Mouse (Mus musculus) heart, embryonic 14.5 days (tissue): ENCODE results near the gene Npas1. TPM values are rescaled to one million over a fixed set of nuclear protein-coding genes. Genes with fewer than 3 reads are reported as not detected.
A peak's percentile ranks its signal among the peaks of the same experiment; 100 is the strongest.

Experiments
- ATAC-seq: fragments of 200-750 bp; cut with Nextera tagmentation; 2 replicates; pipeline ENCODE4 v1.8.0; 2017; ENCODE audit warnings: low read depth, moderate TSS enrichment; ENCODE audit not compliant: insufficient number of reproducible peaks, insufficient read depth, low FRiP score
- H3K27ac ChIP-seq, 2 experiments: fragments of 200-500 bp in 1 of 2; fragments of 300-500 bp in 1 of 2; sonication (generic) in 1 of 2; replicated peaks in 1 of 2; 2 replicates each; pipeline ENCODE4 v1.5.1; 2012 to 2014; ENCODE audit warnings: low read depth in 2 of 2, low read length in 2 of 2, control low read depth in 1 of 2, mild to moderate bottlenecking in 1 of 2, mixed read lengths in 1 of 2; ENCODE audit not compliant: control insufficient read depth in 1 of 2, insufficient read depth in 1 of 2
- H3K27me3 ChIP-seq: fragments of 300-500 bp; sonication (generic); 2 replicates; pipeline ENCODE4 v1.6.1; 2014; ENCODE audit warnings: mild to moderate bottlenecking, low read length, control low read depth; ENCODE audit not compliant: control insufficient read depth, insufficient read depth
- H3K36me3 ChIP-seq: fragments of 300-500 bp; sonication (generic); 2 replicates; pipeline ENCODE4 v1.6.1; 2014; ENCODE audit warnings: mild to moderate bottlenecking, control low read depth, low read length, mixed read lengths; ENCODE audit not compliant: control insufficient read depth, insufficient read depth
- H3K4me1 ChIP-seq, 2 experiments: fragments of 200-500 bp in 1 of 2; fragments of 300-500 bp in 1 of 2; sonication (generic) in 1 of 2; 2 replicates each; pipeline ENCODE4 v1.6.1; 2012 to 2014; ENCODE audit warnings: low read length in 2 of 2, control low read depth in 1 of 2, mixed read lengths in 1 of 2; ENCODE audit not compliant: control insufficient read depth in 2 of 2, insufficient read depth in 2 of 2
- H3K4me2 ChIP-seq: fragments of 300-500 bp; sonication (generic); 2 replicates; pipeline ENCODE4 v1.6.1; 2014; ENCODE audit warnings: mild to moderate bottlenecking, low read length
- H3K4me3 ChIP-seq, 2 experiments: fragments of 200-500 bp in 1 of 2; fragments of 300-500 bp in 1 of 2; sonication (generic) in 1 of 2; 2 replicates each; pipeline ENCODE4 v1.5.1; 2012 to 2014; ENCODE audit warnings: low read length in 2 of 2, mild to moderate bottlenecking in 2 of 2, control low read depth in 1 of 2, low read depth in 1 of 2, moderate library complexity in 1 of 2; ENCODE audit not compliant: control insufficient read depth in 1 of 2, insufficient read depth in 1 of 2
- H3K9ac ChIP-seq: fragments of 300-500 bp; sonication (generic); 2 replicates; pipeline ENCODE4 v1.6.1; 2014; ENCODE audit warnings: mild to moderate bottlenecking, low read length
- H3K9me3 ChIP-seq: fragments of 300-500 bp; sonication (generic); 2 replicates; pipeline ENCODE4 v1.6.1; 2016; ENCODE audit warnings: low read length, control low read depth; ENCODE audit not compliant: control insufficient read depth
- WGBS: fragments of 180-500 bp; shearing (Covaris S2); extraction: QIAGEN DNeasy Blood & Tissue Kit; methylation state at CpG from one replicate; pipeline ENCODE4 v1.1.7; 2014; 5-methylcytosine and 5-hydroxymethylcytosine counted together
- polyA plus RNA-seq: library from polyadenylated mRNA; unstranded; fragments of >200 nt; fragmentation: Nextera tagmentation; extraction: Ambion mirVana; gene quantifications from 2 replicates; pipeline ENCODE4 v1.2.1, GENCODE M21; 2014

Gene Npas1
- polyA plus RNA-seq, 1 experiment from 2014 or later: 0.20 TPM

DNA sequence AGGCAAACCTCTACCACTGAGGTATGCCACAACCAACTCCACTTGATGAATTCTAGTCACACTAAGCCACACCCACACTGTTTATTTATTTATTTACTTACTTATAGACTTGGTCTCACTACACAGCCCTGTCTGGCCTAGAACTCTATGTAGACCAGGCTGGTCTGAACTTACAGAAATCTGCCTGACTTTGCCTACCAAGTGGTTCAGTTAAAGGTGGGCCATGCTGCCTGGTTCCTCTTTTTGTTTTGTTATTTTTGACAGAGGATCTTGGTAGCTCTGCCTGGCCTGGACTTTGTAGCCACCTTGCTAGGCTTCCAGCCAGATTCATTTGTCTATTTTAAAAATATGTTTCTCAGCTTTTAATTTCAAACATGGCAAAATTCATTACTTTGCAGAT lies 11.3 kb upstream of the Npas1 start:
- Histone ChIP-seq H3K4me1 (no peaks in the 10 kb centered on the region), H3K4me3 (no peak overlapping the region), H3K4me2 (no peak overlapping the region), H3K9ac (no peak overlapping the region), H3K27ac (no peak overlapping the region), H3K36me3 (no peaks in the 10 kb centered on the region), H3K9me3 (no peaks in the 10 kb centered on the region), H3K27me3 (no peaks in the 10 kb centered on the region)
- no peak for ATAC-seq

GRCm38 (mm10) chr7:16476600-16476989 lies 933 bp downstream of the Npas1 start:
- H3K36me3 ChIP-seq: no peaks in the 10 kb centered on the region
- H3K4me3 ChIP-seq: peak overlapping the region; percentile 32 to 36; a peak in 3 of 4 replicates
- H3K27ac ChIP-seq: no peak overlapping the region
- H3K4me1 ChIP-seq: peaks cover 5 to 15% of the 10 kb centered on the region in 2 experiments; a peak in 3 of 4 replicates
- peak overlapping the region; percentile 64 for H3K4me2 ChIP-seq
- 0 out of 2 replicates have a peak, but pooled peaks have one; percentile 8 for ATAC-seq
- peaks cover 60% of the 10 kb centered on the region for H3K27me3 ChIP-seq
- WGBS: 3% methylated on average over 34 of the region's 34 CpGs
- H3K9ac ChIP-seq: no peak overlapping the region
- H3K9me3 ChIP-seq: no peaks in the 10 kb centered on the region

GRCm38 (mm10) chr7:16475764-16476599 lies 1.5 kb downstream of the Npas1 start:
- H3K9me3 ChIP-seq: no peaks in the 10 kb centered on the region
- 1% methylated on average over 59 of the region's 59 CpGs for WGBS
- H3K4me2 ChIP-seq: peak overlapping the region; percentile 64
- no peak overlapping the region for H3K9ac ChIP-seq
- no peak overlapping the region for H3K27ac ChIP-seq
- ATAC-seq: 0 out of 2 replicates have a peak, but pooled peaks have one; percentile 23
- peak overlapping the region; percentile 32 to 36; a peak in 3 of 4 replicates for H3K4me3 ChIP-seq
- peaks cover 5 to 15% of the 10 kb centered on the region in 2 experiments; a peak in 3 of 4 replicates for H3K4me1 ChIP-seq
- H3K27me3 ChIP-seq: peaks cover 66% of the 10 kb centered on the region
- no peaks in the 10 kb centered on the region for H3K36me3 ChIP-seq

GRCm38 (mm10) chr7:16475321-16475720 lies 2.2 kb downstream of the Npas1 start:
- 4% methylated on average over 23 of the region's 23 CpGs for WGBS
- Histone ChIP-seq H3K36me3 (no peaks in the 10 kb centered on the region), H3K4me1 (peaks cover 5 to 15% of the 10 kb centered on the region in 2 experiments; a peak in 3 of 4 replicates), H3K4me2 (peak overlapping the region; percentile 40), H3K27me3 (peaks cover 70% of the 10 kb centered on the region), H3K4me3 (peak overlapping the region in 1 of 2 experiments; percentile 36; a peak in 2 of 4 replicates), H3K9me3 (no peaks in the 10 kb centered on the region), H3K9ac (no peak overlapping the region), H3K27ac (no peak overlapping the region)
- ATAC-seq: no peak

- Histone ChIP-seq H3K9ac (peak overlapping the region; percentile 38; the same call in 1 of the 2 replicates), H3K4me2 (peak overlapping the region; percentile 53)
- WGBS: 6% methylated on average over 33 of the region's 33 CpGs
Measured at GRCm38 (mm10) chr7:16474445-16474844, 3.1 kb downstream of the Npas1 start.

GRCm38 (mm10) chr7:16473847-16474246 lies 3.7 kb downstream of the Npas1 start:
- 62% methylated on average over 8 of the region's 8 CpGs for WGBS
- no peak for ATAC-seq

More at GRCm38 (mm10) chr7:16474445-16474844, 3.1 kb downstream of the Npas1 start:
- peaks cover 71% of the 10 kb centered on the region for H3K27me3 ChIP-seq
- H3K36me3 ChIP-seq: no peaks in the 10 kb centered on the region
- H3K27ac ChIP-seq: no peak overlapping the region
- H3K4me1 ChIP-seq: peaks cover 5 to 15% of the 10 kb centered on the region in 2 experiments; a peak in 3 of 4 replicates
- peak overlapping the region; percentile 30 to 33 for H3K4me3 ChIP-seq
- ATAC-seq: no peak
- no peaks in the 10 kb centered on the region for H3K9me3 ChIP-seq

GRCm38 (mm10) chr7:16472116-16472709 lies 5.3 kb downstream of the Npas1 start:
- no peaks in the 10 kb centered on the region for H3K36me3 ChIP-seq
- peaks cover 79% of the 10 kb centered on the region for H3K27me3 ChIP-seq
- H3K4me2 ChIP-seq: no peak overlapping the region
- H3K9me3 ChIP-seq: no peaks in the 10 kb centered on the region
- no peak overlapping the region for H3K27ac ChIP-seq
- peaks cover 5 to 15% of the 10 kb centered on the region in 2 experiments; a peak in 3 of 4 replicates for H3K4me1 ChIP-seq
- H3K4me3 ChIP-seq: no peak overlapping the region
- no peak for ATAC-seq
- WGBS: 9% methylated on average over 17 of the region's 17 CpGs
- no peak overlapping the region for H3K9ac ChIP-seq

More at GRCm38 (mm10) chr7:16473847-16474246, 3.7 kb downstream of the Npas1 start:
- Histone ChIP-seq H3K36me3 (no peaks in the 10 kb centered on the region), H3K9ac (no peak overlapping the region), H3K4me2 (no peak overlapping the region), H3K27ac (no peak overlapping the region), H3K4me3 (no peak overlapping the region), H3K9me3 (no peaks in the 10 kb centered on the region), H3K4me1 (peaks cover 5 to 15% of the 10 kb centered on the region in 2 experiments; a peak in 3 of 4 replicates), H3K27me3 (peaks cover 76% of the 10 kb centered on the region)
